Mouse (Mus musculus) MEL (cell line): ENCODE data around the gene Dgkh. TPM values are rescaled to one million over a fixed set of nuclear protein-coding genes. Genes with fewer than 3 reads are reported as not detected.

Source experiments
- DNase-seq: peaks from one replicate; pipeline ENCODE4 v3.0.0; 2011; ENCODE audit warnings: low read depth, low spot score
- H3K27ac ChIP-seq: 2 replicates; pipeline ENCODE4 v1.5.1; 2012; ENCODE audit warnings: low read depth, mild to moderate bottlenecking, control low read depth, low read length, moderate library complexity; ENCODE audit not compliant: control insufficient read depth
- H3K27me3 ChIP-seq, 2 experiments: fragments of 150-350 bp in 1 of 2; sonication (generic) in 1 of 2; 2 replicates each; pipeline ENCODE4 v1.6.1; 2012; ENCODE audit warnings: low read length in 2 of 2, mild to moderate bottlenecking in 2 of 2, improper control_type of control experiment in 1 of 2, moderate library complexity in 1 of 2; ENCODE audit not compliant: insufficient read depth in 2 of 2, control insufficient read depth in 1 of 2
- H3K36me3 ChIP-seq, 2 experiments: 2 replicates each; pipeline ENCODE4 v1.6.1; 2012 to 2014; ENCODE audit warnings: low read length in 2 of 2, improper control_type of control experiment in 1 of 2, inconsistent platforms in 1 of 2, mild to moderate bottlenecking in 1 of 2; ENCODE audit not compliant: insufficient read depth in 2 of 2, control insufficient read depth in 1 of 2
- H3K4me1 ChIP-seq, 2 experiments: fragments of 150-350 bp in 1 of 2; sonication (generic) in 1 of 2; 2 replicates each; pipeline ENCODE4 v1.6.1; 2012; ENCODE audit warnings: low read length in 2 of 2, improper control_type of control experiment in 1 of 2, mild to moderate bottlenecking in 1 of 2; ENCODE audit not compliant: insufficient read depth in 2 of 2, control insufficient read depth in 1 of 2
- H3K4me3 ChIP-seq, 2 experiments: fragments of 150-350 bp in 1 of 2; sonication (generic) in 1 of 2; 2 replicates each; pipeline ENCODE4 v1.5.1; 2012; ENCODE audit warnings: low read depth in 2 of 2, low read length in 2 of 2, mild to moderate bottlenecking in 2 of 2, moderate library complexity in 2 of 2, control low read depth in 1 of 2, improper control_type of control experiment in 1 of 2; ENCODE audit not compliant: control insufficient read depth in 1 of 2, insufficient read depth in 1 of 2
- H3K79me2 ChIP-seq: 2 replicates; pipeline ENCODE4 v1.6.1; 2012; ENCODE audit warnings: mild to moderate bottlenecking, low read length, moderate library complexity; ENCODE audit not compliant: control insufficient read depth, poor library complexity, insufficient read depth
- H3K9ac ChIP-seq: 2 replicates; pipeline ENCODE4 v1.6.1; 2012; ENCODE audit warnings: low read depth, mild to moderate bottlenecking, control low read depth, low read length, moderate library complexity; ENCODE audit not compliant: control insufficient read depth, poor library complexity, severe bottlenecking
- H3K9me3 ChIP-seq: fragments of 150-350 bp; sonication (generic); replicated peaks from 2 replicates; pipeline ENCODE4 v1.6.1; 2012; ENCODE audit warnings: mild to moderate bottlenecking, low read length, improper control_type of control experiment, moderate library complexity; ENCODE audit not compliant: insufficient read depth
- CTCF ChIP-seq, 3 experiments: IDR thresholded peaks in 2 of 3; conservative IDR thresholded peaks in 1 of 3; 2 replicates each; pipeline ENCODE4 v1.5.1; 2011 to 2012; ENCODE audit warnings: low read length in 3 of 3, low read depth in 2 of 3, mild to moderate bottlenecking in 2 of 3, improper control_type of control experiment in 1 of 3, inconsistent platforms in 1 of 3, mixed read lengths in 1 of 3, moderate library complexity in 1 of 3; ENCODE audit not compliant: control insufficient read depth in 1 of 3, insufficient read depth in 1 of 3, poor library complexity in 1 of 3, severe bottlenecking in 1 of 3
- GATA1 ChIP-seq: IDR thresholded peaks from 2 replicates; pipeline ENCODE4 v1.6.1; 2011; ENCODE audit warnings: low read depth, low read length, improper control_type of control experiment
- KAT2A ChIP-seq: conservative IDR thresholded peaks from 2 replicates; pipeline ENCODE4 v1.6.1; 2012; ENCODE audit warnings: low read depth, low read length, improper control_type of control experiment, inconsistent platforms
- MAZ ChIP-seq: IDR thresholded peaks from 2 replicates; pipeline ENCODE4 v1.6.1; 2012; ENCODE audit warnings: low read depth, mild to moderate bottlenecking, inconsistent platforms, low read length, improper control_type of control experiment
- NRF1 ChIP-seq: IDR thresholded peaks from 2 replicates; pipeline ENCODE4 v1.6.1; 2014; ENCODE audit warnings: low read depth, mild to moderate bottlenecking, inconsistent platforms, low read length, improper control_type of control experiment, moderate library complexity; ENCODE audit not compliant: poor library complexity, insufficient read depth, severe bottlenecking
- POLR2A ChIP-seq, 2 experiments: IDR thresholded peaks; 2 replicates each; pipeline ENCODE4 v1.6.1; 2011 to 2012; ENCODE audit warnings: low read length in 2 of 2, mild to moderate bottlenecking in 2 of 2, control low read depth in 1 of 2, improper control_type of control experiment in 1 of 2, low read depth in 1 of 2, moderate library complexity in 1 of 2; ENCODE audit not compliant: control insufficient read depth in 1 of 2, insufficient read depth in 1 of 2, poor library complexity in 1 of 2
- POLR2AphosphoS5 ChIP-seq: IDR thresholded peaks from 2 replicates; pipeline ENCODE4 v1.6.1; 2012; ENCODE audit warnings: low read depth, borderline replicate concordance, mild to moderate bottlenecking, inconsistent platforms, low read length, moderate library complexity, mixed read lengths
- RAD21 ChIP-seq: IDR thresholded peaks from 2 replicates; pipeline ENCODE4 v1.6.1; 2011; ENCODE audit warnings: mild to moderate bottlenecking, low read depth, low read length, improper control_type of control experiment
- SMC3 ChIP-seq: IDR thresholded peaks from 2 replicates; pipeline ENCODE4 v1.6.1; 2011; ENCODE audit warnings: low read depth, low read length, improper control_type of control experiment
- USF1 ChIP-seq: IDR thresholded peaks from 2 replicates; pipeline ENCODE4 v1.6.1; 2014; ENCODE audit warnings: low read depth, mild to moderate bottlenecking, inconsistent platforms, low read length, improper control_type of control experiment, moderate library complexity
- ZC3H11A ChIP-seq: IDR thresholded peaks from 2 replicates; pipeline ENCODE4 v1.6.1; 2012; ENCODE audit warnings: low read depth, mild to moderate bottlenecking, inconsistent platforms, low read length, improper control_type of control experiment
- ZNF384 ChIP-seq: IDR thresholded peaks from 2 replicates; pipeline ENCODE4 v1.6.1; 2012; ENCODE audit warnings: low read depth, mild to moderate bottlenecking, inconsistent platforms, low read length, improper control_type of control experiment
- polyA plus RNA-seq, 2 experiments: library from polyadenylated mRNA; stranded (reverse) in 1 of 2; unstranded in 1 of 2; fragments of >175 nt in 1 of 2; fragments of >200 nt in 1 of 2; gene quantifications; 2 replicates each; pipeline versions ENCODE4 v1.2.1 to v1.2.4; 2012; ENCODE audit warnings: low replicate concordance in 2 of 2, low read depth in 1 of 2; ENCODE audit not compliant: insufficient read length in 2 of 2, insufficient read depth in 1 of 2, missing spikeins in 1 of 2
- total RNA-seq: library from RNA; depleted of rRNA; stranded (reverse); fragments of 300-350 nt; gene quantifications from 2 replicates; pipeline ENCODE4 v1.2.3, GENCODE M21; 2012

The Dgkh gene
- total and polyA plus RNA-seq, 3 experiments = under 0.01 TPM; not detected in 2

DNA sequence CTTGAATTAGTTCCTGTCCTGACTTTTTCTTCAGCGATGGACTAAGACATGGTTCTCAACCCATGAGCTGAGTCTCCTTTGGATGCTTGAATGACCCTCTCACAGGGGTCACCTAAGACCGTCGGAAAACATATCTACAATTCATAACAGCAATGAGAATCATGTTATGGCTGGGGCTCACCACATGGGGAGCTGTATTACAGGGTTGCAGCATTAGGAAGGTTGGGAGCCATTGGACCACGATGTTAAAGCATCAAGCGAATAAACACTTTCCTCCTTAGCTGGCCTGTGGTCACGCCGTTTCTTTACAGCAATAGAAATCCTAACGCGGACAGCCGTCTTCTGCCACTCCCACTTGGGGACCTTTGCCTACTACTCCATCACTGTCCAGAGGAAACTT lies 62.6 kb downstream of the Dgkh start:
- no peaks in the 10 kb centered on the region for H3K79me2 ChIP-seq
- H3K9me3 ChIP-seq = no peaks in the 10 kb centered on the region
- H3K27me3 ChIP-seq = no peaks in the 10 kb centered on the region; a peak in 1 of 4 replicates
- no peak overlapping the region for H3K9ac ChIP-seq
- no peak overlapping the region for H3K27ac ChIP-seq
- no peaks in the 10 kb centered on the region for H3K4me1 ChIP-seq
- no peak overlapping the region for H3K4me3 ChIP-seq
- TF ChIP-seq CTCF (IDR thresholded peaks at IDR 0.05 in 2 of 3, conservative IDR thresholded peaks at IDR 0.05 in 1 of 3; ENCODE audit: control insufficient read depth in 1 of 3, insufficient read depth in 1 of 3, low read depth in 2 of 3, low read length in 3 of 3, poor library complexity in 1 of 3, severe bottlenecking in 1 of 3) (peak in 2 of 3 experiments; percentile 21 to 51; a peak in 3 of 6 replicates), POLR2A (IDR thresholded peaks at IDR 0.05; ENCODE audit: control insufficient read depth in 1 of 2, insufficient read depth in 1 of 2, low read depth in 1 of 2, low read length in 2 of 2, poor library complexity in 1 of 2) (no peak), RAD21 (peak; percentile 53)
- H3K36me3 ChIP-seq = no peaks in the 10 kb centered on the region
- DNase-seq = peak; percentile 23

DNA sequence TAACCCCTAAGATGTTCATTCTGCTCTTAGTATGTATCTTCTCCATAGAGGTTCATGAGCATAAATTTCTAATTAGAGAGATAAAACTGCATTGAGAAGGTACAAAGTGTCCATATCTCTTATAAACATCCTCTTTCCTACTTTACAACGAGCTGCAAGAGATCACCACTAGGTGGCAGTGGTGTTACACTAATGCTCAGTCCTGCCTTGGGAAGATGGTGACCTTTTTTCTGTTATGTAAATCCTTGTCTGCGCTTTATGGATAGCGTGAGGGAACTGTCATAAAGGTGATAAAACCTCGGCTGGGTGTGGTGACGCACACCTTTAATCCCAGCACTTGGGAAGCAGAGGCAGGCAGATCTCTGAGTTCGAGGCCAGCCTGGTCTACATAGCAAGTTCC lies 64.3 kb downstream of the Dgkh start:
- Histone ChIP-seq H3K9me3 (no peaks in the 10 kb centered on the region), H3K27ac (no peak overlapping the region), H3K4me1 (no peaks in the 10 kb centered on the region), H3K79me2 (no peaks in the 10 kb centered on the region), H3K9ac (no peak overlapping the region), H3K4me3 (no peak overlapping the region), H3K36me3 (no peaks in the 10 kb centered on the region), H3K27me3 (no peaks in the 10 kb centered on the region; a peak in 1 of 4 replicates)
- TF ChIP-seq CTCF (IDR thresholded peaks at IDR 0.05 in 2 of 3, conservative IDR thresholded peaks at IDR 0.05 in 1 of 3; ENCODE audit: control insufficient read depth in 1 of 3, insufficient read depth in 1 of 3, low read depth in 2 of 3, low read length in 3 of 3, poor library complexity in 1 of 3, severe bottlenecking in 1 of 3) (peak; percentile 66 to 95 (median 72)), NRF1 (no peak), RAD21 (peak; percentile 98), ZNF384 (0 out of 2 replicates have a peak, but pooled peaks have one; percentile 44), KAT2A (no peak), SMC3 (peak; percentile 92), ZC3H11A (peak; percentile 94)
- DNase-seq = peak; percentile 84

DNA sequence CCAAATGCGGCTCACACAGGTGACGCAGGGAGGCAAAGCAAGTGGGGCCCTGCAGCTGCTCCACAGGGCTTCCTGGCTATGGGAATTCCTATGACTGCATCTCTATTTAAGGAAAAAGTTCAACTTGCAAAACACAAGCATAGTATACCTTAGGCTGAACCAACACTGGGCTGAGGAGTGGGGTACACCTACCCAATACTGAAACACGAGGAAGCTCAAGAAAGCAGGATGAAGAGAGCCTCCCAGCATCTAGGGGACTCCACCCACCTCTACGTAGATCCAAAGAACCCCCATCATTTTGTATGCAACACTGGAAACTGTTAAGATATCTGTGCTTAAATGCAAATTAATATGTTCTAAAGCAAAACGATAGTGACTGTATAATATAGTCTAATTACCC lies 64.8 kb downstream of the Dgkh start:
- Histone ChIP-seq H3K9me3 (no peaks in the 10 kb centered on the region), H3K36me3 (no peaks in the 10 kb centered on the region), H3K4me3 (no peak overlapping the region), H3K4me1 (no peaks in the 10 kb centered on the region), H3K27me3 (no peaks in the 10 kb centered on the region; a peak in 1 of 4 replicates), H3K27ac (no peak overlapping the region), H3K9ac (no peak overlapping the region), H3K79me2 (no peaks in the 10 kb centered on the region)
- TF ChIP-seq ZC3H11A (no peak), POLR2AphosphoS5 (no peak), KAT2A (no peak), GATA1 (no peak), POLR2A (IDR thresholded peaks at IDR 0.05; ENCODE audit: control insufficient read depth in 1 of 2, insufficient read depth in 1 of 2, low read depth in 1 of 2, low read length in 2 of 2, poor library complexity in 1 of 2) (no peak), USF1 (no peak), MAZ (no peak)
- DNase-seq = no peak
